Mouse (Mus musculus) forebrain, embryonic 15.5 days (tissue): Measurements from ENCODE around the gene Zyg11a. TPM values are rescaled to one million over a fixed set of nuclear protein-coding genes. Genes with fewer than 3 reads are reported as not detected.

Experiments
- ATAC-seq: fragments of 200-750 bp; cut with Nextera tagmentation; replicated peaks from 2 replicates; pipeline ENCODE4 v1.8.0; 2017; ENCODE audit warnings: mild to moderate bottlenecking, moderate TSS enrichment, moderate library complexity
- H3K27ac ChIP-seq: fragments of 300-500 bp; sonication (generic); replicated peaks from 2 replicates; pipeline ENCODE4 v1.5.1; 2015; ENCODE audit warnings: mild to moderate bottlenecking, inconsistent platforms
- H3K27me3 ChIP-seq: fragments of 300-500 bp; sonication (generic); 2 replicates; pipeline ENCODE4 v1.6.1; 2015; ENCODE audit warnings: inconsistent platforms
- H3K36me3 ChIP-seq: fragments of 300-500 bp; sonication (generic); 2 replicates; pipeline ENCODE4 v1.6.1; 2015; ENCODE audit warnings: mild to moderate bottlenecking, inconsistent platforms
- H3K4me1 ChIP-seq: fragments of 300-500 bp; sonication (generic); 2 replicates; pipeline ENCODE4 v1.6.1; 2015; ENCODE audit warnings: inconsistent platforms
- H3K4me2 ChIP-seq: fragments of 300-500 bp; sonication (generic); replicated peaks from 2 replicates; pipeline ENCODE4 v1.6.1; 2015; ENCODE audit warnings: mild to moderate bottlenecking, inconsistent platforms
- H3K4me3 ChIP-seq: fragments of 300-500 bp; sonication (generic); 2 replicates; pipeline ENCODE4 v1.5.1; 2015; ENCODE audit warnings: mild to moderate bottlenecking, inconsistent platforms
- H3K9ac ChIP-seq: fragments of 300-500 bp; sonication (generic); replicated peaks from 2 replicates; pipeline ENCODE4 v1.6.1; 2015; ENCODE audit warnings: mild to moderate bottlenecking, inconsistent platforms
- H3K9me3 ChIP-seq: fragments of 300-500 bp; sonication (generic); 2 replicates; pipeline ENCODE4 v1.6.1; 2016; ENCODE audit warnings: inconsistent platforms
- WGBS: fragments of 180-500 bp; shearing (Covaris S2); methylation state at CpG from one replicate; pipeline ENCODE4 v1.1.7; 2015; ENCODE audit warnings: mixed read lengths; 5-methylcytosine and 5-hydroxymethylcytosine counted together
- polyA plus RNA-seq: library from polyadenylated mRNA; unstranded; fragments of >200 nt; fragmentation: Nextera tagmentation; extraction: Ambion mirVana; gene quantifications from 2 replicates; pipeline ENCODE4 v1.2.1, GENCODE M21; 2015

Gene Zyg11a
- not detected in 2 replicates for polyA plus RNA-seq

- peak within 1 kb of the TSS; percentile 41 for H3K4me3 ChIP-seq
- no peaks in the 10 kb centered on the region for H3K9me3 ChIP-seq
- H3K4me2 ChIP-seq, result peak within 1 kb of the TSS; percentile 47
- H3K36me3 ChIP-seq, result no peaks in the 10 kb centered on the region
- no peak within 1 kb of the TSS for H3K27ac ChIP-seq
- no peak within 1 kb of the TSS for H3K9ac ChIP-seq
- ATAC-seq, result 0 out of 2 replicates have a peak, but pooled peaks have one; percentile 26
- H3K27me3 ChIP-seq, result peaks cover 32% of the 10 kb centered on the region
- H3K4me1 ChIP-seq, result peaks cover 7% of the 10 kb centered on the region
- 2% methylated on average over 103 of the region's 107 CpGs for whole genome bisulfite sequencing
Observed at GRCm38 (mm10) chr4:108217332-108218179, at the start of gene Zyg11a. Gene Zyg11a (minus strand): TSS chr4:108218048.

GRCm38 (mm10) chr4:108265774-108266173 is 47.9 kb upstream of the Zyg11a start:
- no peak overlapping the region for H3K4me2 ChIP-seq
- H3K4me3 ChIP-seq, result no peak overlapping the region
- peaks cover 45% of the 10 kb centered on the region for H3K36me3 ChIP-seq
- no peak overlapping the region for H3K9ac ChIP-seq
- no peaks in the 10 kb centered on the region for H3K9me3 ChIP-seq
- no peaks in the 10 kb centered on the region for H3K27me3 ChIP-seq
- WGBS, result 96% methylated on average over 7 of the region's 7 CpGs
- H3K27ac ChIP-seq, result no peak overlapping the region
- no peak for ATAC-seq
- no peaks in the 10 kb centered on the region for H3K4me1 ChIP-seq

- no peak for ATAC-seq
- no peak overlapping the region for H3K4me2 ChIP-seq
- no peak overlapping the region for H3K9ac ChIP-seq
- no peaks in the 10 kb centered on the region for H3K9me3 ChIP-seq
- WGBS, result 90% methylated on average over 6 of the region's 6 CpGs
- no peak overlapping the region for H3K4me3 ChIP-seq
- no peak overlapping the region for H3K27ac ChIP-seq
- H3K4me1 ChIP-seq, result no peaks in the 10 kb centered on the region
- peaks cover 83% of the 10 kb centered on the region for H3K36me3 ChIP-seq
- no peaks in the 10 kb centered on the region for H3K27me3 ChIP-seq
Observed at GRCm38 (mm10) chr4:108253317-108253716, 35.5 kb upstream of the Zyg11a start.

GRCm38 (mm10) chr4:108250501-108250900 is 32.7 kb upstream of the Zyg11a start:
- H3K9me3 ChIP-seq, result no peaks in the 10 kb centered on the region
- ATAC-seq, result no peak
- no peak overlapping the region for H3K4me2 ChIP-seq
- 97% methylated on average over 9 of the region's 9 CpGs for WGBS
- no peaks in the 10 kb centered on the region for H3K27me3 ChIP-seq
- no peak overlapping the region for H3K9ac ChIP-seq
- H3K4me3 ChIP-seq, result no peak overlapping the region
- no peak overlapping the region for H3K27ac ChIP-seq
- peaks cover 71% of the 10 kb centered on the region for H3K36me3 ChIP-seq
- no peaks in the 10 kb centered on the region for H3K4me1 ChIP-seq

DNA sequence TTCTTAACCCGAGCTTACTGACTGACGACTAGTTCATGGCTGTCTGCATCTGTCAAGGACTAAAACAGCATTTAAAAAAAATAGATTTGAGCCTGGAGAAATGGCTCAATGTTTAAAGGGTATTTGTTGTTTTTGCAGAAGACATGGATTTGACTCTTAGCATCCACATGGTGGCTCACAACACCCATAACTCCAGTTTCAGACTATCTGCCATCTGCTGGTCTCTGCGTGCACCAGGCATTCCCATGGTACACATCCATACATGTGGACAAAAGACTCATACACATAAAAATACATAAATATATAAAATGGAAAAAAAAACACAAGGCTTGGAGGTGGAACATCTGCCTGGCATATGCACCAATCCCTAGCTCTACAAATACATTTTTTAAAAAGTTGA is 31.5 kb upstream of the Zyg11a start:
- no peaks in the 10 kb centered on the region for H3K9me3 ChIP-seq
- no peak overlapping the region for H3K27ac ChIP-seq
- H3K27me3 ChIP-seq, result no peaks in the 10 kb centered on the region
- ATAC-seq, result no peak
- no peaks in the 10 kb centered on the region for H3K4me1 ChIP-seq
- H3K36me3 ChIP-seq, result peaks cover 70% of the 10 kb centered on the region
- WGBS, result 94% methylated on average over 3 of the region's 3 CpGs
- no peak overlapping the region for H3K9ac ChIP-seq
- H3K4me2 ChIP-seq, result no peak overlapping the region
- H3K4me3 ChIP-seq, result no peak overlapping the region

GRCm38 (mm10) chr4:108233654-108234053 is 15.8 kb upstream of the Zyg11a start:
- no peak for ATAC-seq
- Histone ChIP-seq H3K27ac (no peak overlapping the region), H3K36me3 (peaks cover 71% of the 10 kb centered on the region), H3K9ac (no peak overlapping the region), H3K4me1 (no peaks in the 10 kb centered on the region), H3K9me3 (no peaks in the 10 kb centered on the region), H3K4me3 (no peak overlapping the region), H3K27me3 (no peaks in the 10 kb centered on the region), H3K4me2 (no peak overlapping the region)
- 93% methylated on average over 3 of the region's 3 CpGs for WGBS

- no peak overlapping the region for H3K27ac ChIP-seq
- no peaks in the 10 kb centered on the region for H3K36me3 ChIP-seq
- no peak overlapping the region for H3K4me2 ChIP-seq
- H3K9me3 ChIP-seq, result no peaks in the 10 kb centered on the region
- H3K9ac ChIP-seq, result no peak overlapping the region
- H3K4me3 ChIP-seq, result no peak overlapping the region
- H3K4me1 ChIP-seq, result no peaks in the 10 kb centered on the region
- H3K27me3 ChIP-seq, result no peaks in the 10 kb centered on the region
- 77% methylated on average over 3 of the region's 3 CpGs for WGBS
- ATAC-seq, result no peak
Observed at GRCm38 (mm10) chr4:108225341-108225872, 7.6 kb upstream of the Zyg11a start.

- WGBS, result 77% methylated on average over 5 of the region's 5 CpGs
- Histone ChIP-seq H3K4me2 (no peak overlapping the region), H3K4me1 (peaks cover 4% of the 10 kb centered on the region), H3K27ac (no peak overlapping the region), H3K4me3 (no peak overlapping the region), H3K9ac (no peak overlapping the region), H3K36me3 (no peaks in the 10 kb centered on the region), H3K27me3 (peaks cover 19% of the 10 kb centered on the region), H3K9me3 (no peaks in the 10 kb centered on the region)
- ATAC-seq, result no peak
Observed at GRCm38 (mm10) chr4:108222507-108222906, 4.7 kb upstream of the Zyg11a start.

DNA sequence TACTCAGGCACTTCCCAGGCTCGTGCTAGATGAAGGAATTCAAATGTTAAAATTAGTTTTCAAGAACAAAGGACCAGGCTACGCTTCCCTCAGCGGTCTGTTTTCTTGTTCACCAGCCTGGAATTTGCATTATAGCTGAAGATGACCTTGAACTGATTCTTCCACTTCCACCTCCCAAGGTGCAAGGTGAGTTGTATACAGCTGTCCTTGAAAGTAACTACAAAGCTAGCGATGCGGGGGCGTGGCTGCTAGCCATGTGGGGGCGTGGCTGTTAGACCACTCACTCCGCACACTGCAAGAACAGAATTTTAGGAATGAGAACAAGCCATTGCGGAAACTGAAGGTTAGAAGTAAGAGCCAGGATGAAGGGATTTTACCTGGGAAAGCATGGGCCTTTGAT is 1.2 kb upstream of the Zyg11a start:
- Histone ChIP-seq H3K27ac (no peak overlapping the region), H3K4me2 (no peak overlapping the region), H3K27me3 (peaks cover 32% of the 10 kb centered on the region), H3K36me3 (no peaks in the 10 kb centered on the region), H3K9ac (no peak overlapping the region), H3K9me3 (no peaks in the 10 kb centered on the region), H3K4me1 (peaks cover 7% of the 10 kb centered on the region), H3K4me3 (no peak overlapping the region)
- ATAC-seq, result no peak
- 7% methylated on average over 9 of the region's 9 CpGs for WGBS

- Histone ChIP-seq H3K4me3 (no peak overlapping the region), H3K9ac (no peak overlapping the region), H3K27me3 (peaks cover 18% of the 10 kb centered on the region), H3K36me3 (no peaks in the 10 kb centered on the region), H3K4me1 (peaks cover 7% of the 10 kb centered on the region), H3K27ac (no peak overlapping the region), H3K4me2 (no peak overlapping the region), H3K9me3 (no peaks in the 10 kb centered on the region)
- ATAC-seq, result no peak
- 88% methylated on average over 2 of the region's 2 CpGs for WGBS
Observed at GRCm38 (mm10) chr4:108213023-108213422, 4.8 kb downstream of the Zyg11a start.

GRCm38 (mm10) chr4:108204629-108205028 is 13.2 kb downstream of the Zyg11a start:
- no peaks in the 10 kb centered on the region for H3K4me1 ChIP-seq
- no peaks in the 10 kb centered on the region for H3K27me3 ChIP-seq
- H3K27ac ChIP-seq, result no peak overlapping the region
- no peak overlapping the region for H3K9ac ChIP-seq
- H3K36me3 ChIP-seq, result no peaks in the 10 kb centered on the region
- WGBS, result 90% methylated on average over 6 of the region's 6 CpGs
- no peaks in the 10 kb centered on the region for H3K9me3 ChIP-seq
- H3K4me3 ChIP-seq, result no peak overlapping the region
- ATAC-seq, result no peak
- no peak overlapping the region for H3K4me2 ChIP-seq

DNA sequence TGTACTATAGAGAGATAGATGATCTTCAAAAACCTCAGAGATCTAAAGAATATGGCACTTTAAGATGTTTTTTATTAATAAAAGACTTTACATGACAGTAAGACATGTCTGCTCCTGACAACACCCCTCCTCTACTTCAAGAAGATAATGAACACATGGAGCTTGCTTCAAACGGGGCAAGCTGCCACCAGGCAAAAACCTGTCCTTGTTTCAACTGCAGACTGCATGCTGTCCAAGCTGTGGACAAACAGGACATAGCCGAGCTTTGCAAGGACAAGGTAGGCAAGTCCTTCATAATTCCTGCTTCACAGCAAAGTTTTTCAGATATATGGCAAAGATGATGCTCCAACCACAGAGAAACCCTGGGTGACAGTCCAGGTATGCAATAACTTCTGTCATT is 18.6 kb downstream of the Zyg11a start:
- WGBS, result 70% methylated on average over 2 of the region's 2 CpGs
- ATAC-seq, result no peak

More for the DNA sequence above, 18.6 kb downstream of the Zyg11a start:
- no peaks in the 10 kb centered on the region for H3K4me1 ChIP-seq
- H3K27ac ChIP-seq, result no peak overlapping the region
- H3K9ac ChIP-seq, result no peak overlapping the region
- no peaks in the 10 kb centered on the region for H3K27me3 ChIP-seq
- no peaks in the 10 kb centered on the region for H3K9me3 ChIP-seq
- H3K36me3 ChIP-seq, result no peaks in the 10 kb centered on the region
- no peak overlapping the region for H3K4me3 ChIP-seq
- no peak overlapping the region for H3K4me2 ChIP-seq
